In the genomic region with DNA sequence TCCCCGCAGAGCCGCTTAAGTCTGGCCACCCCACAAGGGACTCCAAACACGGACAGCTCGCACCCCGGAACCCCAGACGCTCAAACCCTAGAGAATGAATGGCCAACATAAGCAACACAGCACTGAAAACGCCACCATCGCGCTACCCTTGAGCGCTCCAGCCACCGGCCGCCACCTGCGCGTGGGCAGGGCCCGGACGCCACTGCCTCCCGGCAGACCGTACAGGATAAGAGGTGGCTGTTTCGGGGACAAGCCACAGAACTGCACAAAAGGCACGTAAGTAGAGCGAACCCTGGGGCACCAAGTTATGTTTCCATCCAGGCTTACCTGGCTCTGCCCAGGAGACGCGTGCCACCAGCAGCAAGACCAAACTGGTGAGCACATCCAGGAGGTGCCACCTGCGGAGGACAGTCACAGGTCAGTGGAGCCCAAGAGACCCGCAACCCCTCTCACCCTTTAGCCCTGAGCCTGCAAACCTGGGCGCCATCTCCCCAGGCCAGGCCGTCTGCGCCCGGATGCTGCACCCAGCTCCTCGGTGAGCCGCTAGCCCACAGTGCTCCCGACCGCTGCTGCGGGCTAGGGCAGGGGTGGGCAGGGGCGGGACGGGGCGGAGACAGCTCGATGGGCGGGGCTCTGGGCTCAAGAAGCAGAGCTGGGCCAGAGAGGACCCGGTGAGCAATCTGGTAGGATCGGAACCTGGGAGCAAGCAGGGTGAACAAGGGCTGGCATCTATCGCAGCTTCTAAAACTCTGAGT, we compare ENCODE assay signal across 8 mouse cellular contexts. TPM values are rescaled to one million over a fixed set of nuclear protein-coding genes. Genes with fewer than 3 reads are reported as not detected.
DNase-seq lines count a peak whose midpoint lies in the region; ATAC-seq lines count a peak whose summit lies in the region.

A gene (minus strand): TSS at position 586 of the 755 bp plus-strand sequence.

- WGBS in midbrain, embryonic 12.5 days, result 1% methylated on average over 42 of the region's 42 CpGs

- ATAC-seq in midbrain, embryonic 12.5 days (ENCODE audit: low FRiP score, low read depth), result peak; percentile 80

- peak; percentile 36 for DNase-seq in ovary, postnatal 10 days (ENCODE audit: low spot score)
- DNase-seq in ovary, postnatal 14 days (ENCODE audit: low spot score), result no peak
- peak; percentile 80 for DNase-seq in embryo, embryonic 10 days (ENCODE audit: low spot score)
- DNase-seq in heart, postnatal 10 days, result peak; percentile 37 to 38
- peak; percentile 71 to 85 for DNase-seq in kidney, postnatal 36 days
- no peak for DNase-seq in right cerebral cortex, adult 2 months (ENCODE audit: low spot score in 2 of 2)
- DNase-seq in cerebellum, postnatal 36 days, result no peak

- H3K27me3 ChIP-seq in midbrain, embryonic 12.5 days, result peaks cover 40% of the 10 kb centered on the region

- H3K4me1 ChIP-seq in midbrain, embryonic 12.5 days, result peaks cover 32% of the 10 kb centered on the region

- H3K4me3 ChIP-seq in midbrain, embryonic 12.5 days, result peak within 1 kb of the TSS; percentile 53

- no peaks in the 10 kb centered on the region for H3K9me3 ChIP-seq in midbrain, embryonic 12.5 days

- no peaks in the 10 kb centered on the region for H3K36me3 ChIP-seq in midbrain, embryonic 12.5 days

- H3K27ac ChIP-seq in midbrain, embryonic 12.5 days (replicated peaks), result peak within 1 kb of the TSS; percentile 63

- H3K9ac ChIP-seq in midbrain, embryonic 12.5 days (replicated peaks), result peak within 1 kb of the TSS; percentile 59

- peak within 1 kb of the TSS; percentile 93 for H3K4me2 ChIP-seq in midbrain, embryonic 12.5 days (replicated peaks)

- intact Hi-C loops in heart, postnatal 10 days (cut with DNase I), result loop anchor here (2.0 kb wide), 1 partner anchor 39 kb away; no protein-coding TSS in a partner anchor

RNA-seq across cellular contexts. Expression of the gene that starts here (rescaled TPM):
- total RNA-seq in heart, postnatal 10 days (2021), result 10 to 100 TPM; 49.9 to 53.2 TPM
- polyA plus RNA-seq in midbrain, embryonic 12.5 days (2016; fragmentation: Nextera tagmentation; extraction: Ambion mirVana), result 89.2 and 90.0 TPM in 2 replicates

Comparison
In these comparisons a context has a peak if more than half of its experiments do, and no peak if none do; other contexts are left out.
1. DNase-seq: peak in ovary, postnatal 10 days (single experiment), embryo, embryonic 10 days (single experiment), heart, postnatal 10 days (2 of 2) and kidney, postnatal 36 days (2 of 2); none in ovary, postnatal 14 days (single experiment), right cerebral cortex, adult 2 months (0 of 2) and cerebellum, postnatal 36 days (0 of 2).